Mouse (Mus musculus): ENCODE measurements at regions not wholly inside any gene's neighbourhood (a gene's known extent, or its start where the extent isn't known, plus 50 kb on each side); places are given as distances from the start of the nearest gene placed in this dataset.

Small RNA genes in the stretch of these regions (microRNA-seq; reads per million reads assigned to microRNA genes)
- 0 reads per million in 2 experiments for gene Gm44361

Data from layer of hippocampus, postnatal 14 days (tissue).